Mouse (Mus musculus): ENCODE data around the gene Hoxa10. TPM values are rescaled to one million over a fixed set of nuclear protein-coding genes. Genes with fewer than 3 reads are reported as not detected.

The Hoxa10 gene
- total RNA-seq, 1 experiment: 0.80 TPM

GRCm38 (mm10) chr6:52186500-52186899 is 54.2 kb downstream of the Hoxa10 start:
- in situ Hi-C loops (cut with MboI; ENCODE audit: low sequenced_read_pairs in 2 of 2, unreplicated experiment in 2 of 2): no loop called here
- DNase-seq (ENCODE audit: low read depth, low spot score): no peak
- no peak overlapping the region for H3K27ac ChIP-seq (ENCODE audit: insufficient read depth, low read depth, low read length, poor library complexity, severe bottlenecking)
- H3K4me1 ChIP-seq (ENCODE audit: control insufficient read depth in 2 of 2, insufficient read depth in 2 of 2, low read length in 2 of 2, poor library complexity in 1 of 2): peaks cover 0 to 2% of the 10 kb centered on the region in 2 experiments; a peak in 1 of 4 replicates
- no peak for TF ChIP-seq ZC3H11A (IDR thresholded peaks at IDR 0.05; ENCODE audit: borderline replicate concordance, low read depth, low read length)
- no peaks in the 10 kb centered on the region for H3K36me3 ChIP-seq (ENCODE audit: control insufficient read depth, insufficient read depth, low read length, poor library complexity, severe bottlenecking)
- no peak overlapping the region for H3K4me3 ChIP-seq (ENCODE audit: insufficient read depth in 1 of 2, low read depth in 1 of 2, low read length in 2 of 2, poor library complexity in 1 of 2, severe bottlenecking in 1 of 2)
- no peaks in the 10 kb centered on the region for H3K9me3 ChIP-seq (ENCODE audit: control insufficient read depth, insufficient read depth, low read depth, low read length)
- no peak overlapping the region for H3K9ac ChIP-seq (ENCODE audit: insufficient read depth, low read depth, low read length, poor library complexity, severe bottlenecking)

DNA sequence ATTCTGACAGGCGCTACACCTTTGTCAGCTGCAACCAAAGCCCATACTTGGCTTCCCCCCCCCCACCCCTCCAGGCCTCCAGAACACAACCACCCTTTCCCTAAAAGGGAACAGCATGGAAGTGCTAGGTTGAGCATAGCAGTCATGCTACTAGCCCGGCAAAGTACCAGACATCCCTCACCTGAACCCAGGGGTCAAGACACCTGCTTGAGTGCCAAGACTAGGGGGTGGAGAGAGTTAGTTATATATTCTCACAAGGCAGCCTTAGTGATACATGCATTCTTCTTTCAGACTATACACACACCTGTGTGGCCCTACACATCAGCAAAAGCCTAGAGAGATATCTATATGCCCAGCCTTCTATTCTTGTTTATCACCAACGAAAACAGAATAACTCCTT is 54.8 kb downstream of the Hoxa10 start:
- DNase-seq (ENCODE audit: low read depth, low spot score): no peak
- H3K9me3 ChIP-seq (ENCODE audit: control insufficient read depth, insufficient read depth, low read depth, low read length): no peaks in the 10 kb centered on the region
- in situ Hi-C loops (cut with MboI; ENCODE audit: low sequenced_read_pairs in 2 of 2, unreplicated experiment in 2 of 2): no loop called here
- no peak for TF ChIP-seq MAFK (IDR thresholded peaks at IDR 0.05; ENCODE audit: insufficient read depth, low read depth, low read length)
- no peak for TF ChIP-seq ZNF384 (IDR thresholded peaks at IDR 0.05; ENCODE audit: low read depth, low read length)
- TF ChIP-seq CHD2 (IDR thresholded peaks at IDR 0.05; ENCODE audit: low read depth, low read length): no peak
- no peak for TF ChIP-seq ZC3H11A (IDR thresholded peaks at IDR 0.05; ENCODE audit: borderline replicate concordance, low read depth, low read length)
- H3K36me3 ChIP-seq (ENCODE audit: control insufficient read depth, insufficient read depth, low read length, poor library complexity, severe bottlenecking): no peaks in the 10 kb centered on the region
- no peaks in the 10 kb centered on the region for H3K4me1 ChIP-seq (ENCODE audit: control insufficient read depth in 2 of 2, insufficient read depth in 2 of 2, low read length in 2 of 2, poor library complexity in 1 of 2)
- no peak overlapping the region for H3K27ac ChIP-seq (ENCODE audit: insufficient read depth, low read depth, low read length, poor library complexity, severe bottlenecking)
- H3K9ac ChIP-seq (ENCODE audit: insufficient read depth, low read depth, low read length, poor library complexity, severe bottlenecking): no peak overlapping the region
- H3K4me3 ChIP-seq (ENCODE audit: insufficient read depth in 1 of 2, low read depth in 1 of 2, low read length in 2 of 2, poor library complexity in 1 of 2, severe bottlenecking in 1 of 2): no peak overlapping the region

DNA sequence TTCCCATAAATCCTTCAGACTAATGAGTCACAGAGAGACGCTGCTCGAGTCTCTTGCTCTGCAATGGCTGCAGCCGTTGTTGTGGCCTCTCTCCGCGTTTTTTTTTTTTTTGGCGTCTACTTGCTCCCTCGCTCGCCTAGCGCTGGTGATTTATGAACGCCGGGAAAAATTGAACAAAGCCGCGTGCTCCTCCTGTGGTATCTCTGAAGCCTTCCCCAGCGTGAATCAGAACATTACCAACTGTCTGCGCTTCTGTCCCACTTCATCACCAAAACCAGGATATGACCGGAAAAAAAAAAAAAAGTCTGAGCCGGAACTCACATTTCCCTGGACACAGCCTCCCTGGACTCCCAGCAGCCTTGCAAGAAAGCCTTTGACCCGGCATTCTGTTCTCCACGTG is 55.4 kb downstream of the Hoxa10 start:
- DNase-seq (ENCODE audit: low read depth, low spot score): no peak
- no peak overlapping the region for H3K4me3 ChIP-seq (ENCODE audit: insufficient read depth in 1 of 2, low read depth in 1 of 2, low read length in 2 of 2, poor library complexity in 1 of 2, severe bottlenecking in 1 of 2)
- H3K4me1 ChIP-seq (ENCODE audit: control insufficient read depth in 2 of 2, insufficient read depth in 2 of 2, low read length in 2 of 2, poor library complexity in 1 of 2): no peaks in the 10 kb centered on the region
- H3K27ac ChIP-seq (ENCODE audit: insufficient read depth, low read depth, low read length, poor library complexity, severe bottlenecking): no peak overlapping the region
- in situ Hi-C loops (cut with MboI; ENCODE audit: low sequenced_read_pairs in 2 of 2, unreplicated experiment in 2 of 2): no loop called here
- no peaks in the 10 kb centered on the region for H3K36me3 ChIP-seq (ENCODE audit: control insufficient read depth, insufficient read depth, low read length, poor library complexity, severe bottlenecking)
- no peak overlapping the region for H3K9ac ChIP-seq (ENCODE audit: insufficient read depth, low read depth, low read length, poor library complexity, severe bottlenecking)
- H3K9me3 ChIP-seq (ENCODE audit: control insufficient read depth, insufficient read depth, low read depth, low read length): no peaks in the 10 kb centered on the region
- TF ChIP-seq MAFK (IDR thresholded peaks at IDR 0.05; ENCODE audit: insufficient read depth, low read depth, low read length) (no peak), CHD2 (IDR thresholded peaks at IDR 0.05; ENCODE audit: low read depth, low read length) (no peak), ZNF384 (IDR thresholded peaks at IDR 0.05; ENCODE audit: low read depth, low read length) (peak; percentile 76), HCFC1 (IDR thresholded peaks at IDR 0.05; ENCODE audit: borderline replicate concordance, insufficient read depth, low read length) (no peak), ZC3H11A (IDR thresholded peaks at IDR 0.05; ENCODE audit: borderline replicate concordance, low read depth, low read length) (no peak)

- Histone ChIP-seq H3K4me1 (ENCODE audit: control insufficient read depth in 2 of 2, insufficient read depth in 2 of 2, low read length in 2 of 2, poor library complexity in 1 of 2) (no peaks in the 10 kb centered on the region; a peak in 1 of 4 replicates), H3K9ac (ENCODE audit: insufficient read depth, low read depth, low read length, poor library complexity, severe bottlenecking) (no peak overlapping the region), H3K27ac (ENCODE audit: insufficient read depth, low read depth, low read length, poor library complexity, severe bottlenecking) (no peak overlapping the region), H3K4me3 (ENCODE audit: insufficient read depth in 1 of 2, low read depth in 1 of 2, low read length in 2 of 2, poor library complexity in 1 of 2, severe bottlenecking in 1 of 2) (no peak overlapping the region), H3K9me3 (ENCODE audit: control insufficient read depth, insufficient read depth, low read depth, low read length) (no peaks in the 10 kb centered on the region), H3K36me3 (ENCODE audit: control insufficient read depth, insufficient read depth, low read length, poor library complexity, severe bottlenecking) (no peaks in the 10 kb centered on the region)
- in situ Hi-C loops (cut with MboI; ENCODE audit: low sequenced_read_pairs in 2 of 2, unreplicated experiment in 2 of 2): no loop called here
- no peak for DNase-seq (ENCODE audit: low read depth, low spot score)
- TF ChIP-seq ZC3H11A (IDR thresholded peaks at IDR 0.05; ENCODE audit: borderline replicate concordance, low read depth, low read length) (no peak), HCFC1 (IDR thresholded peaks at IDR 0.05; ENCODE audit: borderline replicate concordance, insufficient read depth, low read length) (no peak), CHD2 (IDR thresholded peaks at IDR 0.05; ENCODE audit: low read depth, low read length) (no peak), ZNF384 (IDR thresholded peaks at IDR 0.05; ENCODE audit: low read depth, low read length) (no peak), MAFK (IDR thresholded peaks at IDR 0.05; ENCODE audit: insufficient read depth, low read depth, low read length) (no peak)
Measured at GRCm38 (mm10) chr6:52184668-52185067, 56.0 kb downstream of the Hoxa10 start.

DNA sequence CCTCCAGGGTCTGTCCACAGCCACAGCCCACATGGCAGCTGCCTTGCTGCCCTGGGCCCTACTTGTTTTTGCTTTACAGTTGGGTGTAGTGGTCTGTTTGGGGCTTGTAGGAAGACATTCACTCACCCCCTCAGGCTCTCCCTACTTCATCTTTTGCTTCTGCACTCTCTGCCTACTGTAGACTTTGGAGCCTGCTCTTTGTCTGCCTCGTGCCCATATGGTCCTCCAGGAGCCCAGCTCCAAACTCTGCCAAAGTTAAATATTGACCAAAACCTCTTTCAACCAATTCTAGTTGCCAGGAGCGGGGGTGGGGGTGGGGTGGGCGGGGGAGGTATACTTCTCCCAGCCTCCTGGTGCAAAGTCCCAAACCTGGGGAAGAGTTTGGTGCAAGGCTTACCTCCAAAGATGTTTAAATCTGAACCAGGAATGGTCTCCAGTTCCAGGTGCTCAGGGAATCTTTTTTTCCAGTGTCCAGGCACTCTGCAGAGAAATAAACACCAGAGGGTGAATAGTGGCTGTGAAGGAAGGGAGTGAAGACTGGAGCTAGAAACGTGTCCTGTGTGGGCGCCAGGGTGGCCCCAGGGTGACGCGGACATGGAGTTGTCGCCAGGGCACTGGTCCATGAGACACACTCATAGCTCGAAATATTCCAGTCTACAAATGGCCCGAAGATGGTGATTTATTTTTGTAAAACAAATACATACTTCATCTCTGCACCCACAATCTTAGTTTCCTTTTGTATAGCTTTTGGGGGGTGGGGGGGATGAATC is 57.2 kb downstream of the Hoxa10 start:
- TF ChIP-seq MAFK (IDR thresholded peaks at IDR 0.05; ENCODE audit: insufficient read depth, low read depth, low read length) (no peak), ZC3H11A (IDR thresholded peaks at IDR 0.05; ENCODE audit: borderline replicate concordance, low read depth, low read length) (no peak), ZNF384 (IDR thresholded peaks at IDR 0.05; ENCODE audit: low read depth, low read length) (no peak), HCFC1 (IDR thresholded peaks at IDR 0.05; ENCODE audit: borderline replicate concordance, insufficient read depth, low read length) (no peak)
- Histone ChIP-seq H3K4me1 (ENCODE audit: control insufficient read depth in 2 of 2, insufficient read depth in 2 of 2, low read length in 2 of 2, poor library complexity in 1 of 2) (no peaks in the 10 kb centered on the region; a peak in 1 of 4 replicates), H3K9me3 (ENCODE audit: control insufficient read depth, insufficient read depth, low read depth, low read length) (no peaks in the 10 kb centered on the region), H3K9ac (ENCODE audit: insufficient read depth, low read depth, low read length, poor library complexity, severe bottlenecking) (no peak overlapping the region), H3K4me3 (ENCODE audit: insufficient read depth in 1 of 2, low read depth in 1 of 2, low read length in 2 of 2, poor library complexity in 1 of 2, severe bottlenecking in 1 of 2) (no peak overlapping the region), H3K36me3 (ENCODE audit: control insufficient read depth, insufficient read depth, low read length, poor library complexity, severe bottlenecking) (no peaks in the 10 kb centered on the region), H3K27ac (ENCODE audit: insufficient read depth, low read depth, low read length, poor library complexity, severe bottlenecking) (no peak overlapping the region)
- no peak for DNase-seq (ENCODE audit: low read depth, low spot score)
- in situ Hi-C loops (cut with MboI; ENCODE audit: low sequenced_read_pairs in 2 of 2, unreplicated experiment in 2 of 2): no loop called here
